Mouse (Mus musculus) liver, postnatal 0 days (tissue): ENCODE results near the gene Cmtm7.

Source experiments
- CTCF ChIP-seq: sonication (generic); IDR thresholded peaks from 2 replicates; pipeline ENCODE4 v1.5.1; 2016; ENCODE audit warnings: antibody characterized with exemption, low read depth
- EP300 ChIP-seq: IDR thresholded peaks from 2 replicates; pipeline ENCODE4 v1.6.1; 2016; ENCODE audit warnings: antibody characterized with exemption, low read depth, mild to moderate bottlenecking

DNA sequence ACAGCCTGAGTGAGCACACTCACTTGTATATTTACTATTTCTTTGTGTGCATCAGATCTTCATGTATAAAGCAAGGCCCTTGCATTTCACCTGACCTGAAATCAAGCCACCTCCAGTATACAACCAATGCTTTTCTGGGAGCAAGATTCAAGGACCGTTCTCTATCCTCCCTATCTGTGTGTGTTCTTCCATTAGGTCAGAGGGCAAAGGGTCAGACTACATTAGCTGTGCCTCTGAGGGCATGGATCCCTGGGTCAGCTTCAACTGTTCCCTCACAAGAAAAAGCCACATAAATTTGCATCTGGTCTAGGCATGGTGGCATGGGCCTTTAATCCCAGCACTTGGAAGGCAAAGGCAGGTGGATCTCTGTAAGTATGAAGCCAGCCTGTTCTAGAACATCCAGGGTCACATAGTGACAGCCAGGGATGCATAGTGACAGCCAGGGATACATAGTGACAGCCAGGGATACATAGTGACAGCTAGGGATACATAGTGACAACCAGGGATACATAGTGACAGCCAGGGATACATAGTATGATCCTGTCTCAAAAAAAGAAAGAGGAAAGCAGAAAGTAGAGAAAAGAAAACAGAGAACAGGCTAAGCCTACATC is 45.7 kb upstream of the Cmtm7 start:
- TF ChIP-seq EP300 = no peak
- no peak for TF ChIP-seq CTCF
